In the genomic region with DNA sequence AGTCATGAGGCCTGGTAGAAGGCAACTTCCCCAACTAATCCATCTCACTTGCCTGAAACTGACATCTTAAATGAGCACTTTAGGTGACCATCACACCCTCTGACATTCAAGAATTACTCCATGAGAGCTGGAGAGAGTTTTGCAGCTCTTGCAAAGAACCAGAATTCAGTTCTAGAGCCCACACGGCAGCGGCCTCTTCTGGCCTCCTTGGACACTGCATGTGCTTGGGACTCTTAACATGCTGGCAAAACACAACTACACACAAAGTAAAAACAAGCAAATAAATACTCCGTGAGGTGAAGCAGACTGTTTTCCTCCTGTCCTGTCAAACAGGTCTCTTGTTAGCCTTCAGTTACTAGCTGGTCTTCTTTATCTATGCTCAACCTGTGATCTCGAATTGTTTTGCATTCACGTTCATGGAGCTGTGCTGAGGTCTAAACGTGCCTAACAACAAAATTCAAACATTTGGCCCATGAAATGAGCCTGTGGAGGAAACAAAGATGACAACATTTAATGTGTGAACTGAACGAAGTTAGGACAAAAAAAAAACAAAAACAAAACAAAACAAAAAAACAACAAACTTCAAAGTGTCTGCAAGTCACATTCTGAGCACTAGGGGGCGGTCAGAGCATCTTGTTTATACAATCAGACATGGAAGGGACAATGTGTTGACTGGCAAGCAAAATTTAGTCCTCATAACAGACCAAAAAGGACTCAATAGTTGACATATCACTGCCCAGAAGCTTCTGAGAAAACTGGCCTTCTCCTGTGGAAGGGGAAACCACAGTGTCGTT, we compare ENCODE assay signal across 1 mouse cellular context.
TF ChIP-seq lines count a peak whose summit lies in the region.

No protein-coding gene starts in this region.

TF ChIP-seq in CH12.LX, 34 proteins besides CTCF, POLR2A, EP300 and RAD21:
- peak; percentile 72 for TF ChIP-seq SMC3 (IDR thresholded peaks at IDR 0.05; ENCODE audit: low read depth, low read length)
- 0 out of 2 replicates have a peak, but pooled peaks have one; percentile 10 for TF ChIP-seq BHLHE40 (IDR thresholded peaks at IDR 0.05; ENCODE audit: low read depth, low read length)
- peak; percentile 43; the same call in 1 of the 2 replicates for TF ChIP-seq ZC3H11A (IDR thresholded peaks at IDR 0.05; ENCODE audit: low read depth, low read length)
